Mouse (Mus musculus): ENCODE measurements around the gene Mcl1. TPM values are rescaled to one million over a fixed set of nuclear protein-coding genes. Genes with fewer than 3 reads are reported as not detected.

The Mcl1 gene
- polyA plus RNA-seq, 1 experiment from 2014 or later: 66.8 TPM

Other genes starting within 250 kb of the Mcl1 start
- gene Arnt, start 224.4 kb upstream of the Mcl1 start, polyA plus RNA-seq (2014; fragmentation: Nextera tagmentation; extraction: Ambion mirVana): 26.7 and 27.8 TPM in 2 replicates
- 5.0 and 5.6 TPM in 2 replicates for gene Ctsk, start 159.5 kb upstream of the Mcl1 start, polyA plus RNA-seq (2014; fragmentation: Nextera tagmentation; extraction: Ambion mirVana)
- gene Ctss, start 132.0 kb upstream of the Mcl1 start, polyA plus RNA-seq (2014; fragmentation: Nextera tagmentation; extraction: Ambion mirVana): 4.9 and 6.9 TPM in 2 replicates
- gene Hormad1, start 99.1 kb upstream of the Mcl1 start, polyA plus RNA-seq (2014; fragmentation: Nextera tagmentation; extraction: Ambion mirVana): not detected in 2 replicates
- gene Golph3l, start 69.9 kb upstream of the Mcl1 start, polyA plus RNA-seq (2014; fragmentation: Nextera tagmentation; extraction: Ambion mirVana): 35.1 and 36.1 TPM in 2 replicates
- gene Ensa, start 33.8 kb upstream of the Mcl1 start, polyA plus RNA-seq (2014; fragmentation: Nextera tagmentation; extraction: Ambion mirVana): 85.1 and 94.3 TPM in 2 replicates
- gene Adamtsl4, start 29.1 kb downstream of the Mcl1 start, polyA plus RNA-seq (2014; fragmentation: Nextera tagmentation; extraction: Ambion mirVana): 0.64 and 1.6 TPM in 2 replicates
- gene Ecm1, start 80.8 kb downstream of the Mcl1 start, polyA plus RNA-seq (2014; fragmentation: Nextera tagmentation; extraction: Ambion mirVana): 17.2 and 19.4 TPM in 2 replicates
- gene Tars2, start 101.4 kb downstream of the Mcl1 start, polyA plus RNA-seq (2014; fragmentation: Nextera tagmentation; extraction: Ambion mirVana): 54.9 and 61.6 TPM in 2 replicates
- 23.8 and 24.6 TPM in 2 replicates for gene Rprd2, start 160.1 kb downstream of the Mcl1 start, polyA plus RNA-seq (2014; fragmentation: Nextera tagmentation; extraction: Ambion mirVana)
- 69.7 and 75.5 TPM in 2 replicates for gene Prpf3, start 197.1 kb downstream of the Mcl1 start, polyA plus RNA-seq (2014; fragmentation: Nextera tagmentation; extraction: Ambion mirVana)
- 317 and 322 TPM in 2 replicates for gene Mrps21, start 212.7 kb downstream of the Mcl1 start, polyA plus RNA-seq (2014; fragmentation: Nextera tagmentation; extraction: Ambion mirVana)
- 5.8 and 7.7 TPM in 2 replicates for gene Ciart, start 223.5 kb downstream of the Mcl1 start, polyA plus RNA-seq (2014; fragmentation: Nextera tagmentation; extraction: Ambion mirVana)
- gene BC028528, start 233.2 kb downstream of the Mcl1 start, polyA plus RNA-seq (2014; fragmentation: Nextera tagmentation; extraction: Ambion mirVana): 7.5 and 10.3 TPM in 2 replicates
- 29.7 and 33.3 TPM in 2 replicates for gene Aph1a, start 235.2 kb downstream of the Mcl1 start, polyA plus RNA-seq (2014; fragmentation: Nextera tagmentation; extraction: Ambion mirVana)
- 49.4 and 53.6 TPM in 2 replicates for gene Car14, start 245.9 kb downstream of the Mcl1 start, polyA plus RNA-seq (2014; fragmentation: Nextera tagmentation; extraction: Ambion mirVana)